Mouse (Mus musculus) liver, embryonic 15.5 days (tissue): ENCODE results near the gene Tert. TPM values are rescaled to one million over a fixed set of nuclear protein-coding genes. Genes with fewer than 3 reads are reported as not detected.

Experiments
- ATAC-seq: fragments of 200-750 bp; cut with Nextera tagmentation; 2 replicates; pipeline ENCODE4 v1.8.0; 2017; ENCODE audit warnings: moderate number of reproducible peaks, mild to moderate bottlenecking, moderate library complexity; ENCODE audit not compliant: insufficient read depth
- H3K27ac ChIP-seq: fragments of 300-500 bp; sonication (generic); replicated peaks from 2 replicates; pipeline ENCODE4 v1.5.1; 2015; ENCODE audit warnings: mild to moderate bottlenecking, inconsistent platforms
- H3K27me3 ChIP-seq: fragments of 300-500 bp; sonication (generic); 2 replicates; pipeline ENCODE4 v1.6.1; 2015; ENCODE audit warnings: mild to moderate bottlenecking, inconsistent platforms
- H3K36me3 ChIP-seq: fragments of 300-500 bp; sonication (generic); replicated peaks from 2 replicates; pipeline ENCODE4 v1.6.1; 2015; ENCODE audit warnings: moderate library complexity, mild to moderate bottlenecking, inconsistent platforms
- H3K4me1 ChIP-seq: fragments of 300-500 bp; sonication (generic); replicated peaks from 2 replicates; pipeline ENCODE4 v1.6.1; 2015; ENCODE audit warnings: inconsistent platforms
- H3K4me2 ChIP-seq: fragments of 300-500 bp; sonication (generic); 2 replicates; pipeline ENCODE4 v1.6.1; 2015; ENCODE audit warnings: moderate library complexity, mild to moderate bottlenecking, inconsistent platforms
- H3K4me3 ChIP-seq: fragments of 300-500 bp; sonication (generic); replicated peaks from 2 replicates; pipeline ENCODE4 v1.5.1; 2015; ENCODE audit warnings: mild to moderate bottlenecking, inconsistent platforms
- H3K9ac ChIP-seq: fragments of 300-500 bp; sonication (generic); 2 replicates; pipeline ENCODE4 v1.6.1; 2015; ENCODE audit warnings: moderate library complexity, mild to moderate bottlenecking, inconsistent platforms
- H3K9me3 ChIP-seq: fragments of 300-500 bp; sonication (generic); replicated peaks from 2 replicates; pipeline ENCODE4 v1.6.1; 2016; ENCODE audit warnings: inconsistent platforms
- WGBS: fragments of 180-500 bp; shearing (Covaris S2); methylation state at CpG from one replicate; pipeline ENCODE4 v1.1.7; 2015; ENCODE audit warnings: mixed read lengths; ENCODE audit not compliant: insufficient replicate concordance; 5-methylcytosine and 5-hydroxymethylcytosine counted together
- polyA plus RNA-seq: library from polyadenylated mRNA; unstranded; fragments of >200 nt; fragmentation: Nextera tagmentation; extraction: Ambion mirVana; gene quantifications from 2 replicates; pipeline ENCODE4 v1.2.1, GENCODE M21; 2015

The Tert gene
- polyA plus RNA-seq, result 1.2 and 1.5 TPM in 2 replicates

DNA sequence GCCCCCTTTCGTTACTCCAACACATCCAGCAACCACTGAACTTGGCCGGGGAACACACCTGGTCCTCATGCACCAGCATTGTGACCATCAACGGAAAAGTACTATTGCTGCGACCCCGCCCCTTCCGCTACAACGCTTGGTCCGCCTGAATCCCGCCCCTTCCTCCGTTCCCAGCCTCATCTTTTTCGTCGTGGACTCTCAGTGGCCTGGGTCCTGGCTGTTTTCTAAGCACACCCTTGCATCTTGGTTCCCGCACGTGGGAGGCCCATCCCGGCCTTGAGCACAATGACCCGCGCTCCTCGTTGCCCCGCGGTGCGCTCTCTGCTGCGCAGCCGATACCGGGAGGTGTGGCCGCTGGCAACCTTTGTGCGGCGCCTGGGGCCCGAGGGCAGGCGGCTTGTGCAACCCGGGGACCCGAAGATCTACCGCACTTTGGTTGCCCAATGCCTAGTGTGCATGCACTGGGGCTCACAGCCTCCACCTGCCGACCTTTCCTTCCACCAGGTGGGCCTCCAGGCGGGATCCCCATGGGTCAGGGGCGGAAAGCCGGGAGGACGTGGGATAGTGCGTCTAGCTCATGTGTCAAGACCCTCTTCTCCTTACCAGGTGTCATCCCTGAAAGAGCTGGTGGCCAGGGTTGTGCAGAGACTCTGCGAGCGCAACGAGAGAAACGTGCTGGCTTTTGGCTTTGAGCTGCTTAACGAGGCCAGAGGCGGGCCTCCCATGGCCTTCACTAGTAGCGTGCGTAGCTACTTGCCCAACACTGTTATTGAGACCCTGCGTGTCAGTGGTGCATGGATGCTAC, at the start of gene Tert:
Gene Tert, plus strand, starts transcription at position 167 of the 805 bp plus-strand sequence.
- H3K9ac ChIP-seq, result peak within 1 kb of the TSS; percentile 37; the same call in 1 of the 2 replicates
- H3K27ac ChIP-seq, result peak within 1 kb of the TSS; percentile 59
- WGBS, result 17% methylated on average over 47 of the region's 47 CpGs
- no peaks in the 10 kb centered on the region for H3K9me3 ChIP-seq
- no peaks in the 10 kb centered on the region; the same call in 1 of the 2 replicates for H3K27me3 ChIP-seq
- peak; percentile 65 for ATAC-seq
- peaks cover 2% of the 10 kb centered on the region; the same call in 1 of the 2 replicates for H3K36me3 ChIP-seq
- peaks cover 27% of the 10 kb centered on the region for H3K4me1 ChIP-seq
- H3K4me3 ChIP-seq, result peak within 1 kb of the TSS; percentile 52
- peak within 1 kb of the TSS; percentile 72 for H3K4me2 ChIP-seq

DNA sequence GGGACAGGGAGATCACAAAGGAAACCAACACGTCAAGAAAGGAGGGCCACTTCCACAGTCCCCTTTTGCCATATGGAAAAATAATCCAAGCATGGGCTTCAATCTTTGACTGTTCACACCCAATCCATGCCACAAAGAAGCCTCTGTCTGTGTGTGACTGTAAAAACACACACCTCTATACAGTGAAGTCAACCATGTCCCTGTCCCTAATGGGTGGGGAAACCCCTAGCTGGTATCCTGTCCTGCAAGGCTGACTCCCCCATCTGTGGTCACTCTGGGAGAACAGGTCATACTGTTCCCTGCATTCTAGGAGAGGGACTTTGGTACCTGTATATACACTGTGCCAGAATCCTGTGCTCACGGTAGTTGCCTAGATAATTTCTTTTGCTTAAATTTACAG, 49.4 kb upstream of the Tert start:
- no peaks in the 10 kb centered on the region for H3K4me1 ChIP-seq
- H3K9me3 ChIP-seq, result no peaks in the 10 kb centered on the region
- H3K9ac ChIP-seq, result no peak overlapping the region
- ATAC-seq, result no peak
- no peak overlapping the region for H3K4me2 ChIP-seq
- 44% methylated on average over 2 of the region's 2 CpGs for WGBS
- H3K36me3 ChIP-seq, result no peaks in the 10 kb centered on the region
- no peak overlapping the region for H3K4me3 ChIP-seq
- no peak overlapping the region for H3K27ac ChIP-seq
- H3K27me3 ChIP-seq, result peaks cover 6% of the 10 kb centered on the region; the same call in 1 of the 2 replicates

DNA sequence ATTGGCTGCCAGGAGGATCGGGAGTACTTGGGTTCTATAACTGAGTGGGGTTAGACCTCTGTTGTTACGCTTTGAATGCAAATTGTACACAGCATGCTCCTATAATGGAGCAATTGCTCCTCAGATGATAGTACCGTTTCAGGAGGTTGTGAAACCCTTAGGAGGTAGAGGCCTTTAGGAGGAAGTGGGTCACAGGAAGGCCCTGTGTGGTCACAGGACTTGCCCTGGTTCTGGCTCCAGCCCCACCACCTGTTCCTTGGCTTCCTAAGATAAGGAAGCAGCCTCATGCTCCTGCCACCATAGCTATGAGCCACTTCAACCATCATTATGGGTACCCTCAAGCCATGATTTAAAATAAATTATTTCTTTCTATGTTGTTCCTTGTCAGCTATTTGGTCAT, 35.2 kb upstream of the Tert start:
- Histone ChIP-seq H3K4me3 (no peak overlapping the region), H3K9ac (no peak overlapping the region), H3K4me2 (no peak overlapping the region), H3K27me3 (0 out of 2 replicates have a peak, but pooled peaks cover 6% of the 10 kb centered on the region), H3K27ac (no peak overlapping the region), H3K4me1 (no peaks in the 10 kb centered on the region), H3K9me3 (no peaks in the 10 kb centered on the region), H3K36me3 (no peaks in the 10 kb centered on the region)
- no peak for ATAC-seq
- WGBS, result 57% methylated on average over 3 of the region's 3 CpGs

DNA sequence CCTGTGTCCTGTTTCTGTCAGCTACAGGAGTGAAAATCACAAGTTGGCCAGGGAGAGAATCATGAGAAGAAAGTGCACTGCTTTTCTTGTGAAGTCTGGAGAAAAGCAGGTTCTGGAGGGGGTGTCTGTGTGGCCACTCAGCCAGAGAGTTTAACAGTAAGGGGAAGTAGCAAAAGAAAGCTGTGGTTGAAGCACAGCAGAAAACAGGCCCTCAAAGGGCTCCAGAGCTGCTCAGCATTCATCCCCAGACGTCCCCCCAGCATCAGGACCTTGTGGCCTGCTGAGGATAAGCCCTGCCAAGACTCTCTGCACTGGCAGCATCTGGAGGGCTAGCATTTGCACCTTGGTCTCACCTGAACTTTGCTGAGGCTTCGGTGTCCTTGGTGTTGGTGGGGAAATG, 34.2 kb upstream of the Tert start:
- WGBS, result 39% methylated on average over 2 of the region's 2 CpGs
- H3K27me3 ChIP-seq, result peaks cover 12% of the 10 kb centered on the region; the same call in 1 of the 2 replicates

DNA sequence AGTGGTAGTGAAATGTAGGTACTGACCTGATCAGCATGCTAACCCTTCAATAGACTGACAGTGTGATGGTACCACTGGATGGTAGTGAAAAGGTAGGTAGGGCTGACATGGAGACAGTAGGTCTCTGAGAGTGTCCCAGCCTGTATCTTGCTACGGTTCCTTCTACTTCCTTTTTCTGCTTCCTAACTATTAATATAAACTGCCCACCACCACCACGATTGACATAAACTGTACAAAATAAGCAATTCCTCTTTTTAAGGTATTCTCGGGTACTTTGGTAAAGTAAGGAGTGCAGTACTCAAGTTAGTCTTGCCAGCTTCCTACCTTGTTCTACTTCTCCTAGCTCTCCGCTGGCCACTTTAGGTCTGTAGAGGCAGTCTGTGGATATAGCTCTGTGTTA, 30.4 kb upstream of the Tert start:
- WGBS, result 21% methylated on average over 4 of the region's 4 CpGs
- no peak overlapping the region for H3K4me3 ChIP-seq
- H3K27me3 ChIP-seq, result peaks cover 24% of the 10 kb centered on the region
- ATAC-seq, result no peak
- no peaks in the 10 kb centered on the region for H3K36me3 ChIP-seq
- H3K4me2 ChIP-seq, result no peak overlapping the region
- H3K27ac ChIP-seq, result no peak overlapping the region
- H3K9ac ChIP-seq, result no peak overlapping the region
- H3K4me1 ChIP-seq, result no peaks in the 10 kb centered on the region
- H3K9me3 ChIP-seq, result no peaks in the 10 kb centered on the region

More for the DNA sequence above, 34.2 kb upstream of the Tert start:
- Histone ChIP-seq H3K36me3 (no peaks in the 10 kb centered on the region), H3K9me3 (no peaks in the 10 kb centered on the region), H3K9ac (no peak overlapping the region), H3K27ac (no peak overlapping the region), H3K4me3 (no peak overlapping the region), H3K4me1 (no peaks in the 10 kb centered on the region), H3K4me2 (no peak overlapping the region)
- no peak for ATAC-seq

DNA sequence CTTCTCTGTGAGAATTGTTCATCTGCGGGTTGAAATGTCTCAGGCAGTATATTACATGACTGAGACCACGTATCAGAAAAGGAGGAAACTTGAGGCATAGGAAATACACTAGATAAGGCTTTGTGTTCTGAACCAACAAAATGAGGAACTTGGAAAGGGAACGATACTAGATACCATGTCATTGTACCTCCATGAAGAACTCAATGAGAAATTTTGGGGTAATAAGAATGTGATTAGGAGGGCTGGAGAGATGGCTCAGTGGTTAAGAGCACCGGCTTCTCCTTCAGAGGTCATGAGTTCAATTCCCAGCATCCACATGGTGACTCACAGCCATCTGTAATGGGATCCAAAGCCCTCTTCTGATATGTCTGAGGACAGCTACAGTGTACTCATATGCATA, 26.5 kb upstream of the Tert start:
- ATAC-seq, result no peak
- peaks cover 20% of the 10 kb centered on the region for H3K27me3 ChIP-seq
- WGBS, result 13% methylated on average over 4 of the region's 4 CpGs

DNA sequence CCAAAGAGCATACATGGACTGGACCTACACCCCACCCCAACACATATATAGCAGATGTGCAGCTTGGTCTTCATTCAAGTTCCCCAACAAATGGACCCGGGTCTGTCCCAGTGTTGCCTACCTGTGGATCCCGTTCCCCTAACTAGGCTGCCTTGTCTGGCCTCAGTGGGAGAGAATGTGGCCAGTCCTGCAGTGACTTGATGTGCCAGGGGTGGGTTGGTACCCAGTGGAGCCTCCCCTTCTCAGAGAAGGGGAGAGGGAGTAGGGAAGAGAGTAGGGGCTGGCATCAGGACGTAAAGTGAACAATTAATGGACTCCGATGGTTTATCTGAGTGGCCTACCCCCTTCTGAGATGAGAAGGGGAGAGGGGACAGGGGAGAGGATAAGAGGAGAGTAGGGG, 23.7 kb upstream of the Tert start:
- Histone ChIP-seq H3K9me3 (no peaks in the 10 kb centered on the region), H3K27ac (peak overlapping the region; percentile 70; the same call in 1 of the 2 replicates), H3K36me3 (peaks cover 20% of the 10 kb centered on the region), H3K4me1 (peaks cover 25% of the 10 kb centered on the region), H3K4me2 (peak overlapping the region; percentile 96), H3K4me3 (peak overlapping the region; percentile 94), H3K9ac (peak overlapping the region; percentile 76), H3K27me3 (peaks cover 8% of the 10 kb centered on the region; the same call in 1 of the 2 replicates)
- no peak for ATAC-seq
- 47% methylated on average over 4 of the region's 4 CpGs for WGBS

More for the DNA sequence above, 26.5 kb upstream of the Tert start:
- H3K9ac ChIP-seq, result no peak overlapping the region
- H3K4me3 ChIP-seq, result no peak overlapping the region
- H3K27ac ChIP-seq, result no peak overlapping the region
- no peaks in the 10 kb centered on the region for H3K36me3 ChIP-seq
- H3K4me1 ChIP-seq, result peaks cover 20% of the 10 kb centered on the region
- H3K9me3 ChIP-seq, result no peaks in the 10 kb centered on the region
- no peak overlapping the region for H3K4me2 ChIP-seq

DNA sequence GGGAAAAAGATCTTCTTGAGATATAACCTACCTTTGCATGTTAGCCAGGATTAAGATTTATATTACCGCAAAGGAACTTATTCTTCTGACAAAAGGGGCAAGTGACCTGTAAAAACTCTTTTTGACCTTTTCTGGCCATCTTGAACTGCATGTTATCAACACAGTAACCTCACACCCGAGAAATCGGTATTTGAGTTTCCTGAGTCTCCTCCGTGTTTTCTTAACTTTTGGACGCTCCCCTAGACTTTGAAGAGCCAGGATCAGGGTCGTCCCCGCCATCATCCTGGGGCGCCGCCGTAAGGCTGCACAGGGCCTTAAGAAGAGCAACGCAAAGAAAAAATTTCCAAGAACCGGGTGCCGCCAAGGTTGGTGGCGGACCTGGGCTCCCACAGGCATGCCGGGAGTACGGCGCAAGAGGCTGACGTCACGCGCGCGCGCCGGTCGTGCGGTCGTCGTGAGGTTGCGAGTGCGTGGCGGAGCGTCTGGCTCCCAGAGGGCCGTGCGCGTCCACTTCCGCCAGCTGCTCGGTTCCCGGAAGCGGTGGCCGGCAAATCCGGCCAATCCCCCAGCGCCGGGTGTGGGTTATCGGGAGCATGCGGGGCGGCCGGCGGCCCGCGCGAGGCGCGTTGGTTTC, 23.1 kb upstream of the Tert start, which contains the start of gene Clptm1l:
Gene Clptm1l, plus strand, starts transcription at position 485 of the 634 bp plus-strand sequence.
- under 1% methylated on average over 53 of the region's 53 CpGs for WGBS
- Histone ChIP-seq H3K4me2 (peak within 1 kb of the TSS; percentile 96), H3K9me3 (no peaks in the 10 kb centered on the region), H3K36me3 (peaks cover 26% of the 10 kb centered on the region), H3K27me3 (peaks cover 8% of the 10 kb centered on the region; the same call in 1 of the 2 replicates), H3K27ac (peak within 1 kb of the TSS; percentile 70), H3K4me3 (peak within 1 kb of the TSS; percentile 94), H3K9ac (peak within 1 kb of the TSS; percentile 76), H3K4me1 (peaks cover 25% of the 10 kb centered on the region)
- peak; percentile 95 for ATAC-seq

DNA sequence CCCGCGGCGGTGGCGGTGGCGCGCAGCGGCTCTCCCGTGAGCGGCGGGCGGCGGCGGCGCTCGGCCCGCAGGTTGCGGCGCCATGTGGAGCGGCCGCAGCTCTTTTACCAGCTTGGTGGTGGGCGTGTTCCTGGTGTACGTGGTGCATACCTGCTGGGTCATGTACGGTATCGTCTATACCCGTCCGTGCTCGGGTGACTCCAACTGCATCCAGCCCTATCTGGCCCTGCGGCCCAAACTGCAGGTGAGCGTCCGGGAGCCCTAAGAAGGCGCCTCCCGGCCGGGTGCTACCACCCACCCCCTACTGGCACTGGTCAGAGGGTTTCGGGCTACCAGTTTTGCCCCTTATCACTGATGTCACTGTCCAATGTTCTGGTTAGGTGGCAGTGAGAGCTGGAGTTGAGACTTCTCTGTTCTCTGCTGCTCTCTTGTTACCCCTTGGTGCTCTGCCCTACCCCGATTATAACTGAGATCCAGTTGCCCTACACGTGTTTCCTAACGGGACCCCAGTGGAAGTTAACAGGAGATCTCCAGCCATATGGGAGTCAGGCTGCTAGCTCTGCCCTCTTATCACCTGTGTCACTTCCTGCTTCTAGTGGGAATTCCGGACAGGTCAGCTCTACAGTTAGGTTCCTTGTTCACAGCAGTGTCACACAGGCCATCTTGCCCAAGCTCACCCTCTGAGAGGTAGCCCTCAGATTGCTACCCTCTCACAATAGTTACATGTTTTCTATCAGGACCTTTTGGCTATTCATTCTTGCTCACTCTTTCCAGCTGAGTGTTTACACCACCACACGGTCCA, 22.4 kb upstream of the Tert start:
- peak overlapping the region; percentile 94 for H3K4me3 ChIP-seq
- H3K27ac ChIP-seq, result peak overlapping the region; percentile 70
- peak; percentile 76 for ATAC-seq
- peaks cover 3% of the 10 kb centered on the region; the same call in 1 of the 2 replicates for H3K27me3 ChIP-seq
- 2% methylated on average over 39 of the region's 39 CpGs for WGBS
- no peaks in the 10 kb centered on the region for H3K9me3 ChIP-seq
- peak overlapping the region; percentile 96 for H3K4me2 ChIP-seq
- peaks cover 33% of the 10 kb centered on the region for H3K36me3 ChIP-seq
- H3K4me1 ChIP-seq, result peaks cover 25% of the 10 kb centered on the region
- peak overlapping the region; percentile 76 for H3K9ac ChIP-seq

DNA sequence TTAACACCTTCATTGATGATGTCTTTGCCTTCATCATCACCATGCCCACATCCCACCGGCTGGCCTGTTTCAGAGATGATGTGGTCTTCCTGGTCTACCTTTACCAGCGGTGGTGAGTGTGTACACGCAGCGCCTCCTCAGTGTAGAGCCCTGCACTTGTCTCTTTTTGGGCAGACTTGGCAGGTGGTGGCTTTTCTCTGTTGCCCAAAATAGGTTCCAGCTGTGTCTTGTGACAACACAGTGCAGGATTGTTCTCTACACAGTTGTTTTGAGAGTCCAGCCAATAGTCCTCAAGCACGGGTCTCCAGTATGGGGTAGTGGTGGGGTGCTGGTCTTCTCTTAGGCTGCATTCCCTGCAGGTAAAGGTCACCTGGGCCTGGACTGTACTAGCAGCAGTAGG, 8.3 kb upstream of the Tert start:
- no peak overlapping the region for H3K4me3 ChIP-seq
- WGBS, result 81% methylated on average over 5 of the region's 5 CpGs
- peaks cover 84% of the 10 kb centered on the region for H3K36me3 ChIP-seq
- no peak overlapping the region for H3K27ac ChIP-seq
- no peak overlapping the region for H3K9ac ChIP-seq
- H3K27me3 ChIP-seq, result no peaks in the 10 kb centered on the region
- H3K9me3 ChIP-seq, result no peaks in the 10 kb centered on the region
- no peaks in the 10 kb centered on the region for H3K4me1 ChIP-seq
- no peak for ATAC-seq
- no peak overlapping the region for H3K4me2 ChIP-seq
